Mouse (Mus musculus) neutrophil, adult 83 days (primary cell): ENCODE results near the gene Pdcd1lg2. TPM values are rescaled to one million over a fixed set of nuclear protein-coding genes. Genes with fewer than 3 reads are reported as not detected.

Experiments used
- total RNA-seq, 2 experiments: library from RNA; stranded (reverse); gene quantifications; one replicate each; pipeline ENCODE4 v1.2.4; 2023

Gene Pdcd1lg2
- total RNA-seq = under 1 TPM; 0.24 to 0.53 TPM

DNA sequence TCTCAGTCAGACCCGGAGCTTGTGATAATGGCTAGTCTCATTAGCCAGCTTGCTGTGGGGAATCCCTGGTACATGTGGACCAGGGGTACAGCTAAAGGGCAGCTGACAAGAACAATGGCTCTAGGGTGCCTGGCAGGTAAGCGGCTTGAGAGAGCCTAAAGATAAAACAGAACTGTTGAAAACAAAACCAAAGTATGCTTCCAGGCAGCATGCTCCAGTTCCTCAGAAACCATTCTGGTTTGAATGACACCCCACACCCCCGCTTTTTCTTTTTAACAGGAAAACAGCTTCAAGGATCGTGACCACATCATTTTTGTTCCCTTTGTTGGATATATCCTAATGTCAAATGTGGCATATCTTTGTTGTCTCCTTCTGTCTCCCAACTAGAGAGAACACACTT is at the start of gene Pdcd1lg2:
Gene Pdcd1lg2, plus strand, starts transcription at position 301 of the 400 bp plus-strand sequence.

DNA sequence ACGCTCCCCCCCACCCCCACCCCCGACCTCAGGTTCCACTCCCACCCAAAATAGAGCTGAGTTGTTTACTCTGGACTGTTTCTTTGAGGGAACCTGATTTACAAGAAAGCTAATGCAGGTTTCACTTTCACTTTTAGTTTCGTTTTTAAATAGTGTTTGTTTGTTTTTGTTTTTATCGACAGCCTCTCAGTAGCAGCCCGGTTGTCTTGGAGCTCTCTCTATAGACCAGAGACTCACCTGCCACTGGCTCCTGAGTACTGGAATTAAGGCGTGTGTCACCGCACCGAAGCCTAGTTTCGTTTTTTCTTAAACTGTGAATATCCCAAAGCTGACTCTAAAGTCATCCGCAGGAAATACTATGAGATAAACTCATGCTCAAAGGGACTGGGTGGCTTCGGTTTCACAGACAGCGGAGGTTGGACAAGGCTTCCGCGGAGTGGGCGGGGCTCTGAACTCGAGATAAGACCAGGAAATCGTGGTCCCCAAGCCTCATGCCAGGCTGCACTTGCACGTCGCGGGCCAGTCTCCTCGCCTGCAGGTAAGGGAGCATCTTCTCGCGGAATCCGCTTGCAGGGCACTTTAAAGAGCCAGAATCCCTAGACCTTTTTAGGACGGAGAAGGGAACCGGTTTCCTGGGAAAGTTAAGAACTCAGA is 43.6 kb upstream of the Pdcd1lg2 start, which contains the start of the genes Plgrkt and Cd274:
Gene Plgrkt, minus strand, starts transcription at position 422 of the 654 bp plus-strand sequence.
Gene Cd274, plus strand, starts transcription at position 487 of the 654 bp plus-strand sequence.

Other genes starting within 250 kb of the Pdcd1lg2 start
- 10 to 100 TPM; 44.3 to 48.6 TPM for gene Jak2, start 159.1 kb upstream of the Pdcd1lg2 start, total RNA-seq
- gene Insl6, start 85.6 kb upstream of the Pdcd1lg2 start, total RNA-seq = not detected
- not detected for gene Rln1, start 76.2 kb upstream of the Pdcd1lg2 start, total RNA-seq
- 10 to 100 TPM; 40.9 to 48.7 TPM for gene Plgrkt, start 43.5 kb upstream of the Pdcd1lg2 start, total RNA-seq
- 1 to 10 TPM; 3.7 to 5.0 TPM for gene Cd274, start 43.5 kb upstream of the Pdcd1lg2 start, total RNA-seq
- 10 to 100 TPM; 18.0 to 19.6 TPM for gene Ric1, start 111.4 kb downstream of the Pdcd1lg2 start, total RNA-seq
- gene Ermp1, start 237.5 kb downstream of the Pdcd1lg2 start, total RNA-seq = 10 to 100 TPM; 35.9 to 38.7 TPM